Mouse (Mus musculus): ENCODE measurements around the gene Saa4. TPM values are rescaled to one million over a fixed set of nuclear protein-coding genes. Genes with fewer than 3 reads are reported as not detected.

Saa4 gene
- polyA plus RNA-seq, 1 experiment from 2014 or later = 0.32 TPM

DNA sequence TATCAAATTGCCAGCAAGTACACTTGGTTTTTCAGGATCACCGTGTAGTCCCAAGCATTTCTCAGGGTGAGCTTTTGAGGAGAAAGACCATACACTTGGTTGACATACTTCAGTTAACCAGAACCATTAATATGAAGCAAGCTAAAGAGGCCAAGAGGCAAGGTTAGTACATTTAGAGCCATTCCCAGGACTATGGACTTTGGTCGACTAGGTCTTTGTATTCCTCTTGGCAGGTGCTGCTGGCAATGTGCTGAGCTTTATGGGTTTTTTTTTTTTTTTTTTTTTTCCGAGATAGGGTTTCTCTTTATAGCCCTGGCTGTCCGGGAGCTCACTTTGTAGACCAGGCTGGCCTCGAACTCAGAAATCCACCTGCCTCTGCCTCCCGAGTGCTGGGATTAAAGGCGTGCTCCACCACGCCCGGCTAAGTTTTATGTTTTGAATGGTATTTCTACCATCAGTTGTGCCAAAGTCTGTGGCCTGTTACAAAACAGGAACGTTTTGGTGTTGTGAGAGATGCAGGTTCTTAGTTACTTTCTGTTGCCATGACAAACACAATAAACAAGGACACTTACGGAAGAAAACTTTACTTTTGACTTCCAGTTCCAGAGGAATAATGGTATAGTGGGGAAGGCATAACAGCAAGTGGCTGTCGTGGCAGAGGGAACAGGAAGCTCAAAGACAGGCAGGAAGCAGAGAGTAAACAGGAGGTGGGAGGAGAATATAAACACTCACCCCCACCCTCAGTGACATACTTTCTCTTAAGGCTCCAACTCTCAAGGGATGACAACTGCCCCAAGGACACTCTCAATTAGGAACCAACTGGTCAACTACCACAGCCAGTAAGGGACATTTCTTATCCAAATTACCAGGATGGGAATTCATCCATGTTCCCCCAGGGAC lies 6.4 kb upstream of the Saa4 start:
- Histone ChIP-seq H3K9ac (no peak overlapping the region), H3K36me3 (no peaks in the 10 kb centered on the region), H3K27me3 (replicated peaks) (no peaks in the 10 kb centered on the region), H3K9me3 (no peaks in the 10 kb centered on the region), H3K4me1 (no peaks in the 10 kb centered on the region), H3K4me3 (replicated peaks) (no peak overlapping the region), H3K27ac (no peak overlapping the region), H3K4me2 (no peak overlapping the region)
- WGBS = 75% methylated on average over 12 of the region's 12 CpGs
- ATAC-seq (ENCODE audit: insufficient read depth, low FRiP score, low read depth) = no peak

DNA sequence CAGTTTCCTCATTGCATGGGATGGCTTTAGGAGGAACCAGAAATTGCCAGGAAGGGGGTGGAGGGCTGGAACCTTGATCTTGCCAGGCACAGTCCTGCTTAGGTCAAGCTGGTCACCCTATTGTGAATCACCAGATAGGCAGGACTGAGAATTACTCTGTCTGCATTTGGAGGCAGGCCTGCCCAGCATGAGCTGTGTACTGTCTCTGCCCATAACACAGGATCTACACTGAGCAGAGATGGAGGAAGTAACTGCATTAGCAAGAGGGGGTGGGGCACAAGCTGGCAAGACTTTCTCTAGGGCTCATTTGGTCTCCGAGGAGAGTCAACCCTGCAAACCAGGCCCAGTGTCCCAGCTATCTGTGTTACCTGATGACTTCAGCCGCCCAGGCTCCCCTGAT lies 2.6 kb upstream of the Saa4 start:
- Histone ChIP-seq H3K4me3 (replicated peaks) (no peak overlapping the region), H3K9me3 (no peaks in the 10 kb centered on the region), H3K36me3 (no peaks in the 10 kb centered on the region), H3K27me3 (replicated peaks) (no peaks in the 10 kb centered on the region), H3K9ac (no peak overlapping the region), H3K4me2 (no peak overlapping the region), H3K27ac (no peak overlapping the region), H3K4me1 (no peaks in the 10 kb centered on the region)
- 63% methylated on average over 2 of the region's 2 CpGs for WGBS
- no peak for ATAC-seq (ENCODE audit: insufficient read depth, low FRiP score, low read depth)

DNA sequence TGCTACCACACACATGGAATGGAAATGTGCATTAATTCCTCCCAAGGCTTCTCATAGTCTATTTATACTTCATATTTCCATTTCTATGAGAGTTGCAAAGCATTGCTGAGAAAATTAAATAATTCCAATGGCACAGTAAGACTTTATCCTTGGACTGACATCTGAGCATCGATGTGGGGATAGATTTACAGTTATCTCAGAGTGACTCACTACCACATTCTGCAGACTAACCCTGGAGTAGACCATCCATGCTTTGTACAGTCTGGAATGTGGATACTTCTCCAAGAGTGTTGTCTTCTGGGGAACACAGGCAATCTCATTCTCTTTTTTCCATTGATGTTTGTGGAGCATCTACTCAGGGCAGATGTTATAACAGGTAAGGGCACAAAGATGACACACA lies 4.8 kb downstream of the Saa4 start:
- ATAC-seq (ENCODE audit: insufficient read depth, low FRiP score, low read depth) = no peak

GRCm38 (mm10) chr7:46724396-46724795 lies 8.0 kb downstream of the Saa4 start:
- H3K27ac ChIP-seq = no peak overlapping the region
- WGBS = 75% methylated on average over 5 of the region's 5 CpGs
- H3K9me3 ChIP-seq = no peaks in the 10 kb centered on the region
- H3K9ac ChIP-seq = no peak overlapping the region
- no peak overlapping the region for H3K4me3 ChIP-seq (replicated peaks)
- no peak overlapping the region for H3K4me2 ChIP-seq
- ATAC-seq (ENCODE audit: insufficient read depth, low FRiP score, low read depth) = no peak
- H3K4me1 ChIP-seq = no peaks in the 10 kb centered on the region
- no peaks in the 10 kb centered on the region for H3K36me3 ChIP-seq
- no peaks in the 10 kb centered on the region for H3K27me3 ChIP-seq (replicated peaks)

More for the DNA sequence above, 4.8 kb downstream of the Saa4 start:
- no peaks in the 10 kb centered on the region for H3K27me3 ChIP-seq (replicated peaks)
- H3K4me2 ChIP-seq = no peak overlapping the region
- H3K9me3 ChIP-seq = no peaks in the 10 kb centered on the region
- no peaks in the 10 kb centered on the region for H3K36me3 ChIP-seq
- 83% methylated on average over 1 of the region's 1 CpGs for WGBS
- no peaks in the 10 kb centered on the region for H3K4me1 ChIP-seq
- no peak overlapping the region for H3K9ac ChIP-seq
- no peak overlapping the region for H3K27ac ChIP-seq
- no peak overlapping the region for H3K4me3 ChIP-seq (replicated peaks)

- no peaks in the 10 kb centered on the region for H3K36me3 ChIP-seq
- H3K4me3 ChIP-seq (replicated peaks) = no peak overlapping the region
- no peak overlapping the region for H3K27ac ChIP-seq
- 87% methylated on average over 3 of the region's 3 CpGs for WGBS
- no peak for ATAC-seq (ENCODE audit: insufficient read depth, low FRiP score, low read depth)
- H3K9me3 ChIP-seq = no peaks in the 10 kb centered on the region
- no peaks in the 10 kb centered on the region for H3K27me3 ChIP-seq (replicated peaks)
- H3K4me2 ChIP-seq = no peak overlapping the region
- H3K9ac ChIP-seq = no peak overlapping the region
- H3K4me1 ChIP-seq = no peaks in the 10 kb centered on the region
Observed at GRCm38 (mm10) chr7:46723849-46724248, 8.6 kb downstream of the Saa4 start.

GRCm38 (mm10) chr7:46723354-46723753 lies 9.0 kb downstream of the Saa4 start:
- no peak overlapping the region for H3K9ac ChIP-seq
- no peak overlapping the region for H3K27ac ChIP-seq
- ATAC-seq (ENCODE audit: insufficient read depth, low FRiP score, low read depth) = no peak
- H3K4me1 ChIP-seq = no peaks in the 10 kb centered on the region
- 90% methylated on average over 6 of the region's 6 CpGs for WGBS
- no peaks in the 10 kb centered on the region for H3K36me3 ChIP-seq
- H3K4me3 ChIP-seq (replicated peaks) = no peak overlapping the region
- no peaks in the 10 kb centered on the region for H3K9me3 ChIP-seq
- H3K27me3 ChIP-seq (replicated peaks) = no peaks in the 10 kb centered on the region
- H3K4me2 ChIP-seq = no peak overlapping the region

DNA sequence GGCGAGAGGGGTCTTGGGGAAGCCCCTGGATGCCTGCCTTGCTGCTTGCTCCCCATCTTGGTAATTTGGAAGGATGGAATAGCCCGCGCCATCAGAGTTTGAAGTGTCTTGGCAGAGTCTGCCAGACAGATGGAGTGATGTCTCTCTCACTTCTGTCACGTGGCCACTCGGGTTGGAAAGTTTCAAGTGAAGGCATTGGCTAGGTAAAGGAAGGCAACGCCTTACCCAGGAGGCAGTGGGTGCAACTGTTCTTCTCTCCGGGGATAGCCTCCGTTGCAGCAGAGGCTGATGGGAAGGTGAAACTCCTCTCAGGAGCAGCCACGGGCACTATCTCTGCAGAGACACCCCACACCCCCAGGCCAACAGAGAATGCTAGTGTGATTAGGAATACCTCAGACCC lies 11.9 kb downstream of the Saa4 start:
- no peaks in the 10 kb centered on the region for H3K9me3 ChIP-seq
- H3K27ac ChIP-seq = no peak overlapping the region
- ATAC-seq (ENCODE audit: insufficient read depth, low FRiP score, low read depth) = no peak
- no peaks in the 10 kb centered on the region for H3K27me3 ChIP-seq (replicated peaks)
- H3K4me3 ChIP-seq (replicated peaks) = no peak overlapping the region
- WGBS = 70% methylated on average over 9 of the region's 9 CpGs
- H3K4me2 ChIP-seq = no peak overlapping the region
- H3K9ac ChIP-seq = no peak overlapping the region
- H3K36me3 ChIP-seq = no peaks in the 10 kb centered on the region
- H3K4me1 ChIP-seq = no peaks in the 10 kb centered on the region

GRCm38 (mm10) chr7:46719526-46719925 lies 12.9 kb downstream of the Saa4 start:
- no peak overlapping the region for H3K27ac ChIP-seq
- ATAC-seq (ENCODE audit: insufficient read depth, low FRiP score, low read depth) = peak; percentile 65; the same call in 1 of the 2 replicates
- no peaks in the 10 kb centered on the region for H3K9me3 ChIP-seq
- no peaks in the 10 kb centered on the region for H3K4me1 ChIP-seq
- 53% methylated on average over 7 of the region's 7 CpGs for WGBS
- no peak overlapping the region for H3K4me3 ChIP-seq (replicated peaks)
- no peaks in the 10 kb centered on the region for H3K27me3 ChIP-seq (replicated peaks)
- no peak overlapping the region for H3K4me2 ChIP-seq
- H3K36me3 ChIP-seq = no peaks in the 10 kb centered on the region
- no peak overlapping the region for H3K9ac ChIP-seq

DNA sequence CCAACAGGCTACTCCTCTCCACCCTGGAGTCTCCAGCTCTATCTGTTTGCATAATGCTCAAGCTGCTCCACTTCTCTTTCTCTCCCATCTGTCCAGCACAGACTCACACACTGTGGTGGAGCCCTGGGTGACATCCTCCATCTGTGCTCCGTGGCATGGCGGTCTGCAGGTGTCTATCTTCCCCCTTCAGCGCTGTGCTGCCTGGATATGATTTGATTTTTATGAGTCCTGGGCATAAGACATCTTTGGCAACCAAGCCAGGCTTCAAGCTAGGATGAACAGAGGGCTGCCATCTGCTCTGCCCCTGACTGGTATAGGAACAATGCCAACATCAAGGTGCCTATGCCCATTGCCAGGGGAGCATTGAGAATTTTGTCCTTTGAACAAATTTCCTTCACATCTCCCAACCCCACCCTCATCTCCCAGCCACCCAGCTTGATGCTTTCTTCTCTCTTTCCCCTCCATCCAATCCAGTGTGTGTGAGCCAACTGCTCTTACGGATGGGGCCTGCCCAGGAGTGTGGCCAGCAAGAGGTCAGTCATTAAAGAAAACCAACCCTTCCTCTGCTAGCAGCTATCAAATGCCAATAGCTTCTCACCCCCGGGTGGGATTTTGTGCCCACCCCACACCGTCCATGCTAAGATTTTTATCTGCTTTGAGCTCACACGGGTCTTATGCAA lies 13.7 kb downstream of the Saa4 start:
- WGBS = 80% methylated on average over 7 of the region's 7 CpGs
- no peaks in the 10 kb centered on the region for H3K36me3 ChIP-seq
- no peak for ATAC-seq (ENCODE audit: insufficient read depth, low FRiP score, low read depth)
- no peaks in the 10 kb centered on the region for H3K4me1 ChIP-seq
- no peak overlapping the region for H3K4me3 ChIP-seq (replicated peaks)
- H3K9me3 ChIP-seq = no peaks in the 10 kb centered on the region
- no peak overlapping the region for H3K27ac ChIP-seq
- no peak overlapping the region for H3K9ac ChIP-seq
- no peaks in the 10 kb centered on the region for H3K27me3 ChIP-seq (replicated peaks)
- no peak overlapping the region for H3K4me2 ChIP-seq

GRCm38 (mm10) chr7:46716897-46717296 lies 15.5 kb downstream of the Saa4 start:
- Histone ChIP-seq H3K27ac (no peak overlapping the region), H3K4me2 (no peak overlapping the region), H3K9ac (no peak overlapping the region), H3K9me3 (no peaks in the 10 kb centered on the region), H3K4me1 (no peaks in the 10 kb centered on the region), H3K27me3 (replicated peaks) (no peaks in the 10 kb centered on the region), H3K36me3 (no peaks in the 10 kb centered on the region), H3K4me3 (replicated peaks) (no peak overlapping the region)
- ATAC-seq (ENCODE audit: insufficient read depth, low FRiP score, low read depth) = no peak
- WGBS = 40% methylated on average over 5 of the region's 5 CpGs

GRCm38 (mm10) chr7:46715600-46715999 lies 16.8 kb downstream of the Saa4 start, which contains the start of gene Saa3:
Gene Saa3 (minus strand): TSS chr7:46715700.
- no peak for ATAC-seq (ENCODE audit: insufficient read depth, low FRiP score, low read depth)
- Histone ChIP-seq H3K4me2 (no peak within 1 kb of the TSS), H3K27me3 (replicated peaks) (no peaks in the 10 kb centered on the region), H3K4me1 (no peaks in the 10 kb centered on the region), H3K4me3 (replicated peaks) (no peak within 1 kb of the TSS), H3K36me3 (no peaks in the 10 kb centered on the region), H3K9me3 (no peaks in the 10 kb centered on the region), H3K27ac (no peak within 1 kb of the TSS), H3K9ac (no peak within 1 kb of the TSS)
- WGBS = 84% methylated on average over 5 of the region's 5 CpGs

GRCm38 (mm10) chr7:46714518-46714917 lies 17.9 kb downstream of the Saa4 start:
- Histone ChIP-seq H3K4me2 (no peak overlapping the region), H3K4me1 (peaks cover 2% of the 10 kb centered on the region), H3K36me3 (no peaks in the 10 kb centered on the region), H3K27me3 (replicated peaks) (no peaks in the 10 kb centered on the region), H3K27ac (no peak overlapping the region), H3K9ac (no peak overlapping the region), H3K4me3 (replicated peaks) (no peak overlapping the region), H3K9me3 (no peaks in the 10 kb centered on the region)
- ATAC-seq (ENCODE audit: insufficient read depth, low FRiP score, low read depth) = no peak
- 31% methylated on average over 6 of the region's 6 CpGs for WGBS
